Mouse (Mus musculus): Measurements from ENCODE around the gene Olfr1321. TPM values are rescaled to one million over a fixed set of nuclear protein-coding genes. Genes with fewer than 3 reads are reported as not detected.

Gene Olfr1321
- total RNA-seq (2023) = not detected in 2 replicates

DNA sequence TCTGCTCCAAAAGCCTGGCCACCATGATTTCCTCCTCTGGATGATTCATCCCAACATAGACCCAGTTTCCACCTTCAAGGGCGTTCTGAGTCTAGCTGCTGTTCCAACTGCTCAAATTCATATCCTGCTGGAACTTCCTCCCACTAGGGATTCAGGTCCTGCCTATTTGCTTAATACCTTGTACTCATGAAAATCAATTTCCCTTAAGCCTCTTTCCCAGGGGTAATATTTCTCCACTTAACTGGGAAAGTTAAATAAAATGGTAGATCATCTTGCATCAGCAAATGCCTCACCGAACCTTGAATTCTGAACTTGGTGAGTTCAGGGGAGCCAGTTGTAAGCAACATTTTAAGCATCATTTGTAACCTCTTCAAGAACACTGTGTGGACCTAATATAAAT, at the start of gene Olfr1321:
Olfr1321 (minus strand) TSS at position 101 of the 400 bp plus-strand sequence.

Other genes with a start within 250 kb of the Olfr1321 start
- gene Olfr1320, start 62.7 kb downstream of the Olfr1321 start, total RNA-seq (2023) = not detected in 2 replicates
- gene Igsf1, start 62.7 kb upstream of the Olfr1321 start, total RNA-seq (2023) = not detected in 2 replicates
- not detected in 2 replicates for gene Olfr1322, start 156.4 kb upstream of the Olfr1321 start, total RNA-seq (2023)

Measured in neutrophil, adult 65 days (primary cell).